Mouse (Mus musculus) left cerebral cortex, adult 11 months (tissue): ENCODE measurements around the gene Glp1r.

Experiments
- DNase-seq: peaks from one replicate; pipeline ENCODE4 v3.0.0; 2022; ENCODE audit warnings: low spot score

Glp1r gene

GRCm38 (mm10) chr17:30912536-30912935, 10.9 kb downstream of the Glp1r start:
- no peak for DNase-seq

DNA sequence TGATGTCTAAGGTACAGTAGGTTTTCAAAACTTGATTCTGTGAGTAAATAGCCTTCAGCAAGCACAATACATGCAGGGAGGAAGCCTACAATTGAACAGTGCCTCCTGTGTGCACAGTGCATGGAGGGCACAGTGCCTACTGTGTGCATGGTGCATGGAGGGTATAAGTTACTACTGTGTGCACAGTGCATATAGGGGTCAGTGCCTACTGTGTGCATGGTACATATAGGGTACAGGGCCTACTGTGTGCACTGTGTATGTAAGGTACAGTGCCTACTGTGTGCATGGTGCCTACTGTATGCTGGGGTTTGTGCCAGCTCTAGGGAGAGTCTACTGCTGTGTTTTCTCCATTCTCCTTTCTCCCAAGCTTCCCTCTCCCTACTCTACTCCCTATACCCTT, 12.6 kb downstream of the Glp1r start:
- no peak for DNase-seq

- DNase-seq = no peak
Measured at GRCm38 (mm10) chr17:30923566-30923965, 21.9 kb downstream of the Glp1r start.

GRCm38 (mm10) chr17:30930827-30931226, 29.2 kb downstream of the Glp1r start:
- DNase-seq = no peak

DNA sequence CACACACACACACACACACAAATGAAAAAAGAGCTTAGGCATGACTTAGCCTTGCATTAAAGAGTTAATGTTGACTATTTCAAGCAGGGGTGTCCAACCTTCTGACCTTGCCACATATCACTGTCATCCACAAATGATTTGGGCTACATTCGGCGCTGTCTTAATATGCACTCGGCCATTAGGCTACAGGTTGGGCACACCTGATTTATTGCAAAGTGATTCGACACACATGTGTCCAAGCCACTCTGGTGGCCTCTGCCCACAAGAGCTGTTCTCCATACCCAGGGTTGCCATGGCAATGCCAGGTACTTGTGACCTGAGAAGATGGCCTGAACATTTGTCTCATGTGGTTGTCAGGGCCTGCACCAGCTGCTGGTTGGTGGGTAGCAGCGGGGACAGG, 31.2 kb downstream of the Glp1r start:
- DNase-seq = no peak

DNA sequence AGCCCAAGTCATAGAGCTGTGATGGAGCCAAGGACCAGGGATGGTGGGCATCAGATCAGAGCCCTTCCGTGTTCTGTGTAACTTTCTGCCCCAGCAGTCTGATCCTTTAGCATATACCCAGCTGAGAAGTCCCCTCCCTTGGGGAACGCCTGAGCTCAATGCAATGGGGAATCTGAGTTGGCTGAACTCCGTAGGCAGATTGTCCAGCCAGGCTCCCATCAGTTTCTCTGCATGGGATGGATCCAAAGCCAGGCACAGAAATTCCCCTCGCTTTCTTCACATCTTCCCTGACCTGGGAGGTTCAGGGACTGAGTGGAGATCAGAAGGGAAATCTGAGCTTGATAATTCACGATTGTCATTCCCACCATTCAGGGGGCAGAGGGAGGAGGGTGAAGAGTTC, 33.7 kb downstream of the Glp1r start:
- no peak for DNase-seq

DNA sequence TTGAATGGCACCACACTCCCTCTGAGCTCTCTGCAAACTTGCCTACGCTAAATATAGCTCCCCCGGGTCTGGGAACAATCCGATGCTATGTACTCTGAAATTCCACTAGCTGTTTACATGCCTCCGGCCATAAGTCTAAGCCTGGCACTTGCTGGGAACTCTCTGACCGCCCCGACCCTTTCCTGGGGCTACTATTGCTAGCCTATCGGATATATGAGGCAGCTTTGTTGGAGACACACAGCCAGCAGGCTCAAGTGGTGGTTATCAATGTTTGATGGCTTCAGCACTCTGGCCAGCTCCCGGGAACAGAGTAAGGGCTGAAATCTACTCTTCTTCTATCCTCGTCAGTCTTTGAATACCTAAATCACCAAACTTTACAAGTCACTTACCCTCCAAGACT, 36.9 kb downstream of the Glp1r start:
- no peak for DNase-seq

- DNase-seq = no peak
Measured at GRCm38 (mm10) chr17:30948382-30948781, 46.8 kb downstream of the Glp1r start.

GRCm38 (mm10) chr17:30950780-30951179, 49.2 kb downstream of the Glp1r start:
- peak; percentile 47 for DNase-seq

GRCm38 (mm10) chr17:30951600-30951999, 50.0 kb downstream of the Glp1r start:
- DNase-seq = no peak

- DNase-seq = no peak
Measured at GRCm38 (mm10) chr17:30954340-30954739, 52.7 kb downstream of the Glp1r start, which contains the start of gene Umodl1. Gene Umodl1, plus strand, starts transcription at chr17:30954640.

- no peak for DNase-seq
Measured at GRCm38 (mm10) chr17:30961936-30962592, 60.4 kb downstream of the Glp1r start.

- no peak for DNase-seq
Measured at GRCm38 (mm10) chr17:30962880-30963279, 61.3 kb downstream of the Glp1r start.

GRCm38 (mm10) chr17:30969983-30970382, 68.4 kb downstream of the Glp1r start:
- no peak for DNase-seq

DNA sequence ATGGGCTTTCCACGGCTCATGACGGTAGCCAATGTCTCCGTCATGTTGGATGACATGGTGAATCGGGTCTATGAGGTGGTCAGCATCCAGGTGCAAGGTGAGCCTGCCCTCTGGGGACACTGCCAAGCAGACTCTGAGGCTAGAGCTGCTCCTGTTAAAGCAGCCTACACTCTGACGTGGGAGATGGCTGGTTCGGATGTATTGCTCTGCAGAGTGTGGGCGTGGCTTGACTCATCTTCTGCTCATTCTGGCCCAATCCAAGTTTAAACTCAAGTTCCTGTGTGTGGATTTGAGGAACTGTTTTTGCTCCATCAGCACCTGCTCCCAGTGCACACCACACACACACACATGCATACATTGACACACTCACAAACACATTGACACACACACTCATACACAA, 70.3 kb downstream of the Glp1r start:
- peak; percentile 38 for DNase-seq

DNA sequence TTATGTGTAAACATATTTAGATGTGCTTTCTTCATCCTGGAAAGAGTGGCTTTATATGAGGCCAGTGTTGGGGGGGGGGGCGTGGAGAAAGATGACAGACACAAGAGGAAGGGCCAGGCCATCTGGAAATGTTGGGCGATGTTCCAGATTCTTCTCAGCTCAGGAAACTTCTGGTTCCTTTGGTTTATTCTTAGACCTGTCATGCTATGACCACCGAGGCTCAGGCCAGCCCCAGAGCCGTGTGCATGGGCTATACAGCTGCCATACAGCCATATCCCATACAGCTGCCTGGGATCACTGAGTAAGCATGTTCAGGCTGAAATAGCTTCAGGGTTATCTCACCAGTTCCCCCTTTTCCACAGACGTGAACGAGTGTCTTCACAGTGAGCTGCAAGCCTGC, 71.7 kb downstream of the Glp1r start:
- no peak for DNase-seq

DNA sequence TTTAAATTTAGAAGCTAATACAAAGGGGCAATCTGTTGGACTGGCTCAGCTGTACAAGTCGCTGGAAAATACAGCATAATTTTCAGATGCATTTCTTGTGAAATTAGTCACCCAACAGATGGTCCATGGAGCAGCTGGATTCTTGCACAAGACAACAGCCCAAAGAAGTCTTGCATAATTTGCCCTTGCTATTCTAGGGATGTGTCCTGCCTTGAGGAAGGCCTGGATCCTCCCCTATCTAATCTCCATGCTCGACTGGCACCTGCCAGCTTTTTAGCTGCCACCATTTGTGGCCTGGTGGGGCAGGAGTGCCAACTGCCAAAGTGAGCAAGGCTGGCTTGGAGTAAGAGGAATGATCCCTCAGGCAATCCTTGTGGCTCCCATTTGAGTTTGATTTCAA, 75.7 kb downstream of the Glp1r start:
- no peak for DNase-seq

DNA sequence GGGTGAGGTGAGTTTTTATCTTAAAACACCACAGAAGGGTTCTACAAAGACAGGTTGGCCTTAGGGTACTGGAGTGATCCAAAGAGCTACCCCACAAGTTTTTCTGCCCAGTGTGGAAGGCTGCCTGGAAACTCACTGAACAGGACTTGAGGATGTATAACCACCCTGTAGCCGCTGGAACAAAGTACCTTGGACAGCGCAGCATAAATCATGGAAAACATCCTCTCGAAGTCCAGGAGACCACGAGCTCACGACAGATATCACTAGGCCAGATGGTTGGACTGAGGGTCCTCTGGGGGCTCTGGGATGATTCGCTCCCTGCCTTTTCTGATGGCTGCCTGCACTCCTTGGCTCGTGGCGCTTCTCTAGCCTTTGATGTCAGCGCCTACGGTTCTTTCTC, 76.9 kb downstream of the Glp1r start:
- DNase-seq = no peak

- DNase-seq = no peak
Measured at GRCm38 (mm10) chr17:30983521-30983920, 81.9 kb downstream of the Glp1r start.

- no peak for DNase-seq
Measured at GRCm38 (mm10) chr17:30990254-30990653, 88.6 kb downstream of the Glp1r start.
